Mouse (Mus musculus) erythroblast, adult 5-6 weeks (primary cell): ENCODE results near the gene Gsg1l. TPM values are rescaled to one million over a fixed set of nuclear protein-coding genes. Genes with fewer than 3 reads are reported as not detected.

Source experiments
- ATAC-seq: replicated peaks from 2 replicates; pipeline ENCODE4 v1.8.0; 2016; ENCODE audit warnings: moderate number of reproducible peaks, mild to moderate bottlenecking, moderate TSS enrichment, inconsistent platforms; ENCODE audit not compliant: poor library complexity, low FRiP score, severe bottlenecking
- total RNA-seq, 2 experiments: library from RNA; stranded (forward) in 1 of 2; stranded (reverse) in 1 of 2; fragments of 150-400 nt in 1 of 2; fragments of 200-764, 138-1000 nt in 1 of 2; gene quantifications; 2 replicates each; pipeline versions ENCODE4 v1.2.3 to v1.2.4; 2015 to 2017; ENCODE audit warnings: low replicate concordance in 2 of 2

The Gsg1l gene
- total RNA-seq, 2 experiments from 2014 or later = not detected

GRCm38 (mm10) chr7:125886116-125886680 lies 196.0 kb downstream of the Gsg1l start:
- no peak for ATAC-seq

GRCm38 (mm10) chr7:125883232-125883631 lies 199.0 kb downstream of the Gsg1l start:
- no peak for ATAC-seq

GRCm38 (mm10) chr7:125878040-125878439 lies 204.2 kb downstream of the Gsg1l start:
- ATAC-seq = no peak

GRCm38 (mm10) chr7:125873971-125874495 lies 208.2 kb downstream of the Gsg1l start:
- ATAC-seq = no peak

GRCm38 (mm10) chr7:125872874-125873273 lies 209.3 kb downstream of the Gsg1l start:
- no peak for ATAC-seq

GRCm38 (mm10) chr7:125872202-125872580 lies 210.0 kb downstream of the Gsg1l start:
- no peak for ATAC-seq

- ATAC-seq = no peak
Observed at GRCm38 (mm10) chr7:125871404-125872201, 210.6 kb downstream of the Gsg1l start.

GRCm38 (mm10) chr7:125868570-125868969 lies 213.6 kb downstream of the Gsg1l start:
- no peak for ATAC-seq

GRCm38 (mm10) chr7:125865234-125865633 lies 217.0 kb downstream of the Gsg1l start:
- ATAC-seq = no peak

- ATAC-seq = no peak
Observed at GRCm38 (mm10) chr7:125864026-125864425, 218.2 kb downstream of the Gsg1l start.

GRCm38 (mm10) chr7:125860421-125860820 lies 221.8 kb downstream of the Gsg1l start:
- ATAC-seq = no peak

- no peak for ATAC-seq
Observed at GRCm38 (mm10) chr7:125859564-125859963, 222.6 kb downstream of the Gsg1l start.

- no peak for ATAC-seq
Observed at GRCm38 (mm10) chr7:125847528-125847866, 234.7 kb downstream of the Gsg1l start.

GRCm38 (mm10) chr7:125846866-125847527 lies 235.2 kb downstream of the Gsg1l start:
- ATAC-seq = no peak

GRCm38 (mm10) chr7:125845611-125846010 lies 236.6 kb downstream of the Gsg1l start:
- no peak for ATAC-seq

- ATAC-seq = no peak
Observed at GRCm38 (mm10) chr7:125838078-125838742, 244.0 kb downstream of the Gsg1l start.

GRCm38 (mm10) chr7:125833471-125833870 lies 248.7 kb downstream of the Gsg1l start:
- ATAC-seq = no peak

- ATAC-seq = no peak
Observed at GRCm38 (mm10) chr7:125832767-125833166, 249.4 kb downstream of the Gsg1l start.

GRCm38 (mm10) chr7:125829121-125829666 lies 253.0 kb downstream of the Gsg1l start:
- no peak for ATAC-seq

- ATAC-seq = no peak
Observed at GRCm38 (mm10) chr7:125828561-125828960, 253.7 kb downstream of the Gsg1l start.
